Mouse (Mus musculus) limb, embryonic 11.5 days (tissue): ENCODE measurements around the gene Tesk1. TPM values are rescaled to one million over a fixed set of nuclear protein-coding genes. Genes with fewer than 3 reads are reported as not detected.

Experiments
- ATAC-seq: fragments of 200-750 bp; cut with Nextera tagmentation; 2 replicates; pipeline ENCODE4 v1.8.0; 2017; ENCODE audit warnings: low read depth; ENCODE audit not compliant: insufficient number of reproducible peaks, low FRiP score, low TSS enrichment
- DNase-seq: peaks from one replicate; pipeline ENCODE4 v3.0.0-alpha.2; 2015; ENCODE audit warnings: low spot score
- H3K27ac ChIP-seq: fragments of 300-500 bp; sonication (generic); replicated peaks from 2 replicates; pipeline ENCODE4 v1.5.1; 2014; ENCODE audit warnings: low read depth, mild to moderate bottlenecking, low read length
- H3K27me3 ChIP-seq: fragments of 300-500 bp; sonication (generic); 2 replicates; pipeline ENCODE4 v1.6.1; 2014; ENCODE audit warnings: mild to moderate bottlenecking, low read length, mixed read lengths; ENCODE audit not compliant: control insufficient read depth, insufficient read depth
- H3K36me3 ChIP-seq: fragments of 300-500 bp; sonication (generic); 2 replicates; pipeline ENCODE4 v1.6.1; 2014; ENCODE audit warnings: mild to moderate bottlenecking, low read length, moderate library complexity, mixed read lengths; ENCODE audit not compliant: control insufficient read depth, insufficient read depth
- H3K4me1 ChIP-seq: fragments of 300-500 bp; sonication (generic); 2 replicates; pipeline ENCODE4 v1.6.1; 2014; ENCODE audit warnings: low read length, mixed read lengths; ENCODE audit not compliant: control insufficient read depth, insufficient read depth
- H3K4me2 ChIP-seq: fragments of 300-500 bp; sonication (generic); 2 replicates; pipeline ENCODE4 v1.6.1; 2014; ENCODE audit warnings: low read depth, mild to moderate bottlenecking, moderate library complexity; ENCODE audit not compliant: severe bottlenecking
- H3K4me3 ChIP-seq: fragments of 300-500 bp; sonication (generic); 2 replicates; pipeline ENCODE4 v1.5.1; 2014; ENCODE audit warnings: low read depth, low read length
- H3K9ac ChIP-seq: fragments of 300-500 bp; sonication (generic); 2 replicates; pipeline ENCODE4 v1.6.1; 2014; ENCODE audit warnings: mild to moderate bottlenecking, low read length
- H3K9me3 ChIP-seq: fragments of 300-500 bp; sonication (generic); 2 replicates; pipeline ENCODE4 v1.6.1; 2016; ENCODE audit warnings: low read length; ENCODE audit not compliant: control insufficient read depth
- WGBS: fragments of 180-500 bp; shearing (Covaris S2); extraction: QIAGEN DNeasy Blood & Tissue Kit; methylation state at CpG from one replicate; pipeline ENCODE4 v1.1.7; 2014; 5-methylcytosine and 5-hydroxymethylcytosine counted together
- polyA plus RNA-seq: library from polyadenylated mRNA; unstranded; fragments of >200 nt; fragmentation: Nextera tagmentation; extraction: Ambion mirVana; gene quantifications from 2 replicates; pipeline ENCODE4 v1.2.1, GENCODE M21; 2014

The Tesk1 gene
- polyA plus RNA-seq, 1 experiment from 2014 or later, result 9.8 TPM

GRCm38 (mm10) chr4:43400976-43401375, 40.8 kb upstream of the Tesk1 start:
- Histone ChIP-seq H3K9me3 (no peaks in the 10 kb centered on the region), H3K27me3 (no peaks in the 10 kb centered on the region), H3K27ac (no peak overlapping the region), H3K36me3 (no peaks in the 10 kb centered on the region), H3K4me2 (peak overlapping the region; percentile 12; the same call in 1 of the 2 replicates), H3K4me3 (no peak overlapping the region), H3K9ac (0 out of 2 replicates have a peak overlapping the region, but pooled peaks have one; percentile 12), H3K4me1 (peaks cover 28% of the 10 kb centered on the region; the same call in 1 of the 2 replicates)
- peak; percentile 67; the same call in 1 of the 2 replicates for ATAC-seq
- DNase-seq, result peak; percentile 70
- 17% methylated on average over 10 of the region's 10 CpGs for WGBS

GRCm38 (mm10) chr4:43401486-43401885, 40.3 kb upstream of the Tesk1 start:
- WGBS, result 80% methylated on average over 10 of the region's 10 CpGs
- Histone ChIP-seq H3K4me2 (peak overlapping the region; percentile 12; the same call in 1 of the 2 replicates), H3K27ac (no peak overlapping the region), H3K4me1 (peaks cover 28% of the 10 kb centered on the region; the same call in 1 of the 2 replicates), H3K9ac (0 out of 2 replicates have a peak overlapping the region, but pooled peaks have one; percentile 12), H3K36me3 (no peaks in the 10 kb centered on the region), H3K9me3 (no peaks in the 10 kb centered on the region), H3K27me3 (no peaks in the 10 kb centered on the region), H3K4me3 (no peak overlapping the region)
- DNase-seq, result no peak
- no peak for ATAC-seq

- Histone ChIP-seq H3K27me3 (no peaks in the 10 kb centered on the region), H3K36me3 (no peaks in the 10 kb centered on the region), H3K4me2 (no peak overlapping the region), H3K4me1 (peaks cover 28% of the 10 kb centered on the region; the same call in 1 of the 2 replicates), H3K4me3 (no peak overlapping the region), H3K27ac (no peak overlapping the region), H3K9ac (0 out of 2 replicates have a peak overlapping the region, but pooled peaks have one; percentile 3), H3K9me3 (no peaks in the 10 kb centered on the region)
- WGBS, result 68% methylated on average over 9 of the region's 9 CpGs
- DNase-seq (no peak), ATAC-seq (no peak)
Observed at GRCm38 (mm10) chr4:43402212-43402611, 39.5 kb upstream of the Tesk1 start.

- no peak overlapping the region for H3K27ac ChIP-seq
- H3K27me3 ChIP-seq, result no peaks in the 10 kb centered on the region; the same call in 1 of the 2 replicates
- H3K9ac ChIP-seq, result no peak overlapping the region
- 88% methylated on average over 10 of the region's 10 CpGs for WGBS
- ATAC-seq, result no peak
- DNase-seq, result no peak
- H3K4me1 ChIP-seq, result peaks cover 25% of the 10 kb centered on the region; the same call in 1 of the 2 replicates
- no peak overlapping the region for H3K4me3 ChIP-seq
- no peaks in the 10 kb centered on the region for H3K9me3 ChIP-seq
- H3K36me3 ChIP-seq, result no peaks in the 10 kb centered on the region
- H3K4me2 ChIP-seq, result no peak overlapping the region
Observed at GRCm38 (mm10) chr4:43404697-43405096, 37.0 kb upstream of the Tesk1 start.

GRCm38 (mm10) chr4:43406162-43406971, 35.4 kb upstream of the Tesk1 start:
- Histone ChIP-seq H3K27me3 (no peaks in the 10 kb centered on the region; the same call in 1 of the 2 replicates), H3K9me3 (no peaks in the 10 kb centered on the region), H3K36me3 (no peaks in the 10 kb centered on the region), H3K9ac (peak overlapping the region; percentile 64), H3K27ac (no peak overlapping the region), H3K4me2 (peak overlapping the region; percentile 69), H3K4me3 (peak overlapping the region; percentile 28), H3K4me1 (peaks cover 15% of the 10 kb centered on the region; the same call in 1 of the 2 replicates)
- WGBS, result 3% methylated on average over 28 of the region's 28 CpGs
- DNase-seq (peak; percentile 85), ATAC-seq (peak; percentile 90)

- Histone ChIP-seq H3K9ac (no peak overlapping the region; the same call in none of the 2 replicates), H3K4me1 (peaks cover 8% of the 10 kb centered on the region; the same call in 1 of the 2 replicates), H3K27ac (no peak overlapping the region), H3K27me3 (no peaks in the 10 kb centered on the region; the same call in 1 of the 2 replicates), H3K36me3 (no peaks in the 10 kb centered on the region), H3K4me3 (peak overlapping the region; percentile 28), H3K4me2 (peak overlapping the region; percentile 69), H3K9me3 (no peaks in the 10 kb centered on the region)
- DNase-seq (no peak), ATAC-seq (no peak)
- WGBS, result 77% methylated on average over 12 of the region's 12 CpGs
Observed at GRCm38 (mm10) chr4:43407071-43407920, 34.4 kb upstream of the Tesk1 start.

GRCm38 (mm10) chr4:43414761-43415160, 27.0 kb upstream of the Tesk1 start:
- no peaks in the 10 kb centered on the region; the same call in 1 of the 2 replicates for H3K27me3 ChIP-seq
- no peak overlapping the region for H3K27ac ChIP-seq
- peaks cover 6% of the 10 kb centered on the region; the same call in 1 of the 2 replicates for H3K36me3 ChIP-seq
- ATAC-seq, result no peak
- DNase-seq, result no peak
- WGBS, result 89% methylated on average over 14 of the region's 14 CpGs
- no peak overlapping the region for H3K4me3 ChIP-seq
- H3K9ac ChIP-seq, result no peak overlapping the region
- H3K4me2 ChIP-seq, result no peak overlapping the region
- no peaks in the 10 kb centered on the region for H3K4me1 ChIP-seq
- H3K9me3 ChIP-seq, result no peaks in the 10 kb centered on the region
